Mouse (Mus musculus): ENCODE results near the gene 2610001J05Rik. TPM values are rescaled to one million over a fixed set of nuclear protein-coding genes. Genes with fewer than 3 reads are reported as not detected.

2610001J05Rik gene
- total RNA-seq (2023) = 23.8 and 24.0 TPM in 2 replicates

DNA sequence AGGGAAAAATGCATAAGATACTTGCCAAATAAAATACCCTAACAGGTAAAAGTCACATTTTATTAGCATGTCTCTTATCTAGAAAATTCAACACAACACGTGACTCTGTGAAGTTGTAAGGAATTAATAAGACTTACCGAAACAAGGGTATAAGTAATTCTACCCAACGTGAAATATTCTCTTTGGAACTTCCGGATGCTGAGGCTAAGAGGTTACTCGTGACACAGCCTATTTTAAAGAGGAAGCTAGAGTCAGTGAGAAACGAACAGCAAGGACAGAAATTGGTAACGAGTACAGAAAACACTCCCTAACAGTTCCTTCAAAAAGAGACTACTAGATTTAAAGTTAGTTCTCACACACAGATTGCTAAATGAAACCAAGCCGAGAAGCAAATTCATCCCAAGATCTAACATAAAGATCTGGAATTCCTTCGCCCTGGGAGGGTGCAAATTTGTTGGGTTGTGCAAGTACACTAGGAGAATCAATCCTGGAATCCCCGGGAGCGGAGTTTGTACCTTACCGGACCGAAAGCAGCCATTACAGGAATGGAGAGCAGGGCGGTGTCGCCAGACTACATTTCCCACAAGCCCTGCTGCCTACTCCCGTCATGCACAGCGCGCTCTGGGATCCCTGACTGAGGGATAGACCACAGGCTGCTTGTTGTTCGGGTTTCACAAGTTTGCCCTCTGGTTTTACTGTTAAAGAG lies at the start of gene 2610001J05Rik:
Gene 2610001J05Rik (minus strand): TSS at position 600 of the 706 bp plus-strand sequence.

DNA sequence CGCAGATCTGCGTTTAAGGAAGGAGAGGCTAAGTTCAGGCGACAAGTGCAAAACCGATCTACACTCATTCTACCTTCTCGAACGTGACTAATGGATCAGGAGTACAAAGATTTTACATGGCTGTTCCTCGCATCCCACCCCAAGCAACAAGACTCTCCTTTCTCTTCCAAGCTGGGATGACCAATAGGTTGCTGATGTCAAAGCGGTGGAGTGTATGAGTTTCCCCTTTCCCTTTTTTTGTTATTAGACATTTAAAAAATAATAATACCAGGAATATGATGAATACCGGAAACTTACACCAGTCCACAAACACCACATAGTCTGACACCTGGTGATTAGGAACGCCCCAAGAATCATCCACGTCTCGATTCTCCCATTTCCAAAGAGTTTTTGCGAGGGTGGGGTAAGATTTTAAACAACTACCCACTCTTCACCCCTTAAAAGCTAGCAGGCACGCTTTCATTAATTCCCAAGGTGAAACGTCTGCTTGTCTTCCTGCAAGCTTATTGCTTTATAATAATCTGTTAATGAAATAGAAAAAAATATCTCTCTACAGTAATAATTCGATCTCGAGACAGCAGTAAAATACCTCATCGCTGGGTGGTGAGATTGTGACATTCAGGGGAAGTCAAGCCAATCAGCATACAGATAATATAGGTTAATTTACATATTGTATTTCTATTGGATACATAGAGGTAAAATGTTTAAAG lies 31.8 kb downstream of the 2610001J05Rik start, which contains the start of gene Gpr85:
Gene Gpr85 (minus strand): TSS at position 598 of the 710 bp plus-strand sequence.

Other genes starting within 250 kb of the 2610001J05Rik start
- 15.5 and 20.5 TPM in 2 replicates for gene Bmt2, start 193.6 kb downstream of the 2610001J05Rik start, total RNA-seq (2023)
- 0.43 and 0.63 TPM in 2 replicates for gene Gpr85, start 31.6 kb downstream of the 2610001J05Rik start, total RNA-seq (2023)

All from neutrophil, adult 65 days (primary cell).